Mouse (Mus musculus) kidney, adult 2 months (tissue): Measurements from ENCODE around the gene AI467606. TPM values are rescaled to one million over a fixed set of nuclear protein-coding genes. Genes with fewer than 3 reads are reported as not detected.

Experiments used
- DNase-seq: peaks from one replicate; pipeline ENCODE4 v3.0.0; 2021
- H3K27ac ChIP-seq: fragments of 200-500 bp; 2 replicates; pipeline ENCODE4 v1.5.1; 2012; ENCODE audit warnings: low read depth, low read length, control low read depth, inconsistent platforms; ENCODE audit not compliant: insufficient read depth
- H3K27me3 ChIP-seq: fragments of 200-500 bp; replicated peaks from 2 replicates; pipeline ENCODE4 v1.6.1; 2012; ENCODE audit warnings: mild to moderate bottlenecking, moderate library complexity, low read length, inconsistent platforms; ENCODE audit not compliant: control insufficient read depth, insufficient read depth
- H3K36me3 ChIP-seq: fragments of 200-500 bp; 2 replicates; pipeline ENCODE4 v1.6.1; 2012; ENCODE audit warnings: mild to moderate bottlenecking, moderate library complexity, low read length, inconsistent platforms; ENCODE audit not compliant: control insufficient read depth, insufficient read depth
- H3K4me1 ChIP-seq: fragments of 200-500 bp; 2 replicates; pipeline ENCODE4 v1.6.1; 2011; ENCODE audit warnings: low read length; ENCODE audit not compliant: control insufficient read depth, insufficient read depth
- H3K4me3 ChIP-seq: fragments of 200-500 bp; 2 replicates; pipeline ENCODE4 v1.5.1; 2011; ENCODE audit warnings: mild to moderate bottlenecking, low read depth, low read length, control low read depth; ENCODE audit not compliant: insufficient read depth
- CTCF ChIP-seq: fragments of 200-500 bp; conservative IDR thresholded peaks from 2 replicates; pipeline ENCODE4 v1.5.1; 2011; ENCODE audit warnings: low read depth, mild to moderate bottlenecking, control low read depth, low read length, moderate library complexity, mixed read lengths; ENCODE audit not compliant: insufficient read depth, insufficient read length
- POLR2A ChIP-seq: fragments of 200-500 bp; IDR thresholded peaks from one replicate; pipeline ENCODE4 v1.6.1; 2011; ENCODE audit warnings: low read depth, low read length, control low read depth
- WGBS: fragments of 180-500 bp; shearing (Covaris S2); methylation state at CpG from one replicate; pipeline ENCODE4 v1.1.7; 2018; 5-methylcytosine and 5-hydroxymethylcytosine counted together
- polyA plus RNA-seq: library from polyadenylated mRNA; depleted of rRNA; stranded (reverse); fragments of >200 nt; gene quantifications from 2 replicates; pipeline ENCODE4 v1.2.3, GENCODE M21; 2012

The AI467606 gene
- polyA plus RNA-seq, 1 experiment = 7.7 TPM

DNA sequence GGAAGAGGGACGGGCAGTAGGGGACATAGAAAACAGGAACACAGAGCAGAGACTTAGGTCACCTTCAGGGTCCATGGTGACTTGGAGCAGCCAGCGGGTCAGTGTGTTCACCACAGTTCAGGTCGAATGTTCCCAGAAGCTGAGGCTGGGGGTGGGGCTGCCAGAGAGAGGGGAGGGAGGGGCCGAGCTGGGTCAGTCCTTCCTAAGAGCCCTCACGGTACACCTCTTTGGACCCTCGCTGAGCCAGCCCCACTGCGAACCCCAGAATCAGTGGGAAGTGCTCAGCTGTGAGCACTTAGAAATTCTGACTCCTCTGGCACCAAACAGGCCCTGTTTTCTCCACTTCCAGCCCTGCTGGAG lies 30.7 kb downstream of the AI467606 start, which contains the start of gene Qprt:
Gene Qprt (minus strand): TSS at position 316 of the 360 bp plus-strand sequence.
- TF ChIP-seq POLR2A = no peak
- no peak for TF ChIP-seq CTCF
- H3K27me3 ChIP-seq = no peaks in the 10 kb centered on the region
- DNase-seq = peak; percentile 73
- peaks cover 14% of the 10 kb centered on the region; the same call in 1 of the 2 replicates for H3K4me1 ChIP-seq
- H3K27ac ChIP-seq = peak within 1 kb of the TSS; percentile 95
- 22% methylated on average over 7 of the region's 7 CpGs for WGBS
- H3K4me3 ChIP-seq = peak within 1 kb of the TSS; percentile 57
- no peaks in the 10 kb centered on the region for H3K36me3 ChIP-seq

DNA sequence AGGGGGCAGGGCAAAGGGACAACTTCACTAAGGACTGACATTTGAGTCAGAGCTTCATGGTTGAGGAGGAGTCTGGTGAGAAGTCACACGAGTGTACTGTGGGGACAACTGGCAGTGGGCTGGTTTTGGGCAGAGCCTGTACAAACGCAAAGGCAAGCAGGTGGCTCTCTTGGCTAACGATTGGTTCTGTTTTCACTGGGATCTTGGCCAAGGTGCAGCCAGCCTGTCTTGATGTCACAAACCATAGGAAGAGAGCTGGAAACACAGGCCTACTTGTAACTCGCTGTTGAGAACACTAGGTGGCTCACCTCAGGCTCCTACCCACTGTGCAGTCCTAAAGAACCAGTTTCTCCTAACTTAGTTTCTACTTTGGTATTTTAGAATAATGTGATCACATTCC lies 38.5 kb downstream of the AI467606 start:
- no peaks in the 10 kb centered on the region for H3K27me3 ChIP-seq
- H3K27ac ChIP-seq = no peak overlapping the region
- 4% methylated on average over 4 of the region's 4 CpGs for WGBS
- DNase-seq = peak; percentile 60
- no peaks in the 10 kb centered on the region for H3K4me1 ChIP-seq
- peak; percentile 74 for TF ChIP-seq CTCF
- TF ChIP-seq POLR2A = no peak
- no peak overlapping the region for H3K4me3 ChIP-seq
- no peaks in the 10 kb centered on the region for H3K36me3 ChIP-seq

DNA sequence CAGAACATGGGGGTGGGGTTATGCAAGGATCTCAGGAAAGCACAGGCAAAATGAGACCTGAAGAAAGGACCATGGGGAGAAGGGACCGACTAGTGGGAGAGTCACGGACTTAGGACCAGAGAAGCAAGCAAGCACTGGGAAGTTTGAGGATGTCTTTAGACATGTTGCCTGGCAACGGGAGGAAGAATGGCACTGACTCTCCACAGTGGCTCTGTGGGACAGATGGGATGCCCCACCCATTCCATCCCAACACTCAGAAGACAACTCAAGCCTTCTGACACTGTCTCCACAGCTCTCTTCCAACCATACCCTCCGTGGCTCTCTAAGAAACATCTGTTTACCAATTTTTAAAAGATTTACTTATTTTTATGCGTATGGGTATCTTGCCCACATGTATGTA lies 42.0 kb downstream of the AI467606 start:
- no peak for DNase-seq
- H3K27ac ChIP-seq = no peak overlapping the region
- no peaks in the 10 kb centered on the region for H3K4me1 ChIP-seq
- H3K27me3 ChIP-seq = no peaks in the 10 kb centered on the region
- WGBS = 77% methylated on average over 5 of the region's 5 CpGs
- TF ChIP-seq POLR2A (no peak), CTCF (no peak)
- H3K4me3 ChIP-seq = no peak overlapping the region
- no peaks in the 10 kb centered on the region for H3K36me3 ChIP-seq

- no peaks in the 10 kb centered on the region for H3K4me1 ChIP-seq
- H3K36me3 ChIP-seq = no peaks in the 10 kb centered on the region
- no peak for DNase-seq
- H3K27me3 ChIP-seq = no peaks in the 10 kb centered on the region
- TF ChIP-seq POLR2A = no peak
- TF ChIP-seq CTCF = no peak
- H3K4me3 ChIP-seq = no peak overlapping the region
- WGBS = 55% methylated on average over 11 of the region's 11 CpGs
- H3K27ac ChIP-seq = no peak overlapping the region
These were observed 43.8 kb downstream of the AI467606 start for GRCm38 (mm10) chr7:127134821-127135447.

DNA sequence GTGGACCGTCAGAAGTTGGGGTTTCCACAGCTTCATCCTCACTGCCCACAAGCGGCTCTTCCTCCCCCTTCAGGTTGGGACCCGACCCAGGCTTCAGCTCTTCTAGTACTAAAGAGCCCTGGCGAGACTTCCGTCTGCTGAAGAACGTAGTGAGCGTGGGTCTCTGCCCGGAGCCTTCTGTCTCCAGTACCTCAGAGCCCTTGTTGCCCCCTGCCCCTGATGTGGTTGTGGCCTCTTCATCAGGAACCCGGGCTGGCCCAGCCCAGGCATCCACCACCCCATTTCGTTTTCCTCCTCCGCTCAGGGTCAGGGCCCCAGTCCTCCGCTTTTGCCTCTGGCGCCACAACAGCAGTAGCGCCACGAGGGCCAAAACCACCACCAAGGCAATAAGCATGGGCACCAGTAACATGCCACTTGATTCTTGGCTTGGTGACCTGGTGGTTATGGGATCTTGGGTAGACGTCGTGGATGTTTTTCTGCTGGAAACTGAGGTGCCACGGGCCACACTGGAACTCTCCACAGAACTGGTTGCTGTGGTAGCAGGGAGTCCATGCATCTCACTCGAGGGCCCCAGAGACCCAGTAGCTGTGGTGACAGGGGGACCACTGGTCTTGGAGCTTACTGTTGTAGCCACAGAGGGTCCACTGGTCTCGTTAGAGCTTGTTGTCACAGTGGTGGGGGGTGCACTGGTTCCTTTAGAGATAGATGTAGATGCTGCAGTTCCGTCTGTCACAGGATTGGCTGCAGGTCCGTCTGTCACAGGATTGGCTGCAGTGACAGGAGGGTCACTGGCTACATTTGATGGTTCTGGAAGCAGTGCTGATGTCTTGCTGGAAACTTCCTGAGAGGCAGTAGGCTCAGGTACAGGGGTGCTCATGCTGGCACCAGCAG lies 45.3 kb downstream of the AI467606 start:
- H3K4me1 ChIP-seq = no peaks in the 10 kb centered on the region
- no peaks in the 10 kb centered on the region for H3K27me3 ChIP-seq
- DNase-seq = no peak
- H3K27ac ChIP-seq = no peak overlapping the region
- WGBS = 82% methylated on average over 22 of the region's 22 CpGs
- TF ChIP-seq POLR2A = no peak
- no peak for TF ChIP-seq CTCF
- H3K4me3 ChIP-seq = no peak overlapping the region
- H3K36me3 ChIP-seq = no peaks in the 10 kb centered on the region

DNA sequence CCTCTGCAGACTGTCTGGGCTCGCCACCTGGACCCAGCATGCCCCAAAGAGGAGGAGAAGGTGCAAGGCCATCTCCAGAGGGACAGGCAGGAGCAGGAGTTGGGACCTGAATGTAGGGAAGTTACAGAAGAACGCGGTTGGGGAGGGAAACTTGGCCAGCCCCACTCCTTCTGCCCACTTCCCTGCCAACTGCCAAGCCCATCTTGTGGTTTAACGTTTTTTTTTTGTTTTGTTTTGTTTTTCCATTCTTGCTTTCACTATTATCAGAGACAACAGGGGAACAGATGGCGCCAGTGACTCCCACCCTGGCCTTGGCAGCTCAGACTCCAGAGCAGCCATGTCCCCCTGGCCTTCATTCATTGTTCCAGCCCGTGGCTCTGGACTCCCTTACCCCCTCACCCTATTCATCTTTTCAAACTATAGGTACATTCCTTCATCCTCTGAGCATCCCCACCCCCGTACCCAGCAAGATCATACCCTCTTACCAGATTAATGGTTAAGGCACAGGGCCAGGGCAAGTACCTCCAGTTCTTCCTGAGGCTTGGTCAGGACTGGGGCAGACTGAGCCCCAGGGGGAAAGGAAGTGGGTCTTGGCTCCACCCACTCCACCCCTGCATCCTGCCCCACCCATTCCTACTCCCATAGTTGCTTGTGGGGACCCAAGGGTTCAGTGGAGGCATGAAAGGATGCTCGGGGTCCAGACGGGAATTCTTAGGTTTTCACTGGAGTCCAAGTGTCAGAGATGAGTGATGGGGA lies 46.3 kb downstream of the AI467606 start, which contains the start of gene Spn:
Gene Spn (minus strand): TSS at position 562 of the 756 bp plus-strand sequence.
- WGBS = 60% methylated on average over 9 of the region's 9 CpGs
- H3K4me1 ChIP-seq = no peaks in the 10 kb centered on the region
- H3K4me3 ChIP-seq = no peak within 1 kb of the TSS
- no peak within 1 kb of the TSS for H3K27ac ChIP-seq
- H3K36me3 ChIP-seq = no peaks in the 10 kb centered on the region
- no peak for TF ChIP-seq POLR2A
- no peak for TF ChIP-seq CTCF
- no peak for DNase-seq
- H3K27me3 ChIP-seq = no peaks in the 10 kb centered on the region
